Mouse (Mus musculus) forebrain, embryonic 12.5 days (tissue): Measurements from ENCODE around the gene Gstt2. TPM values are rescaled to one million over a fixed set of nuclear protein-coding genes. Genes with fewer than 3 reads are reported as not detected.

Experiments used
- ATAC-seq: fragments of 200-750 bp; cut with Nextera tagmentation; 2 replicates; pipeline ENCODE4 v1.8.0; 2017; ENCODE audit warnings: moderate TSS enrichment; ENCODE audit not compliant: low FRiP score
- H3K27ac ChIP-seq: fragments of 300-500 bp; sonication (generic); 2 replicates; pipeline ENCODE4 v1.5.1; 2016; ENCODE audit warnings: mild to moderate bottlenecking
- H3K27me3 ChIP-seq: fragments of 300-500 bp; sonication (generic); 2 replicates; pipeline ENCODE4 v1.6.1; 2016; ENCODE audit warnings: mild to moderate bottlenecking
- H3K36me3 ChIP-seq: fragments of 300-500 bp; sonication (generic); replicated peaks from 2 replicates; pipeline ENCODE4 v1.6.1; 2016; ENCODE audit warnings: mild to moderate bottlenecking
- H3K4me1 ChIP-seq: fragments of 300-500 bp; sonication (generic); 2 replicates; pipeline ENCODE4 v1.6.1; 2016
- H3K4me2 ChIP-seq: fragments of 300-500 bp; sonication (generic); 2 replicates; pipeline ENCODE4 v1.6.1; 2016; ENCODE audit warnings: mild to moderate bottlenecking, moderate library complexity
- H3K4me3 ChIP-seq: fragments of 300-500 bp; sonication (generic); replicated peaks from 2 replicates; pipeline ENCODE4 v1.5.1; 2016; ENCODE audit warnings: mild to moderate bottlenecking
- H3K9ac ChIP-seq: fragments of 300-500 bp; sonication (generic); 2 replicates; pipeline ENCODE4 v1.6.1; 2016; ENCODE audit warnings: mild to moderate bottlenecking
- H3K9me3 ChIP-seq: fragments of 300-500 bp; sonication (generic); 2 replicates; pipeline ENCODE4 v1.6.1; 2016
- WGBS: fragments of 180-500 bp; shearing (Covaris S2); methylation state at CpG from one replicate; pipeline ENCODE4 v1.1.7; 2016; 5-methylcytosine and 5-hydroxymethylcytosine counted together
- polyA plus RNA-seq: library from polyadenylated mRNA; unstranded; fragments of >200 nt; fragmentation: Nextera tagmentation; extraction: Ambion mirVana; gene quantifications from 2 replicates; pipeline ENCODE4 v1.2.1, GENCODE M21; 2016

Gene Gstt2
- polyA plus RNA-seq: 4.1 and 7.3 TPM in 2 replicates

DNA sequence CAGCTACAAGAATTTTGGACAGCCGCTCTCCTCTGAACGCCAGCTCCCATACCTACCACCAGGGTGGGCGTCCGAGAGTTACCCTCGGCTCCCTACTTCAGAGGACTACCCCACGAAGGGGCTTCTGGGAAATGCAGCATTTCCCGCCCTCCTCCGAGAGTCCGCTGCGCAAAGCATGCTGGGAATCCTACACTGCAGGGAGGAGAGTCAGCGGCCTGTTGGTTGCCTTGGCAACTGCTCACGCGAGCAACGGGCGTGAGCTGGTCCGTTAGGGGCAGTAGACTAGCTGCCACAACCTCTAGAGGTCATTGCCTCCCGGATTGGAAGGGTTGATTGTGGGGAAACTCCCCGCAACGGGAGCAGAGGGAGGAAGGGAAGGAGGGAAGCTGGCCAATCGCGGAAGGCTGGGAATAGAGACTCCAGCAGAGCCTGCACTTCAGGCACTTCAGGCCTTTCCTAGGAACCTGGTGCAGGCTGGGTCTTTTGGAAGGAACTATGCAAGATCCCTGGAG, at the start of gene Gstt2:
Gene Gstt2, minus strand, starts transcription at position 177 of the 512 bp plus-strand sequence.
- peak; percentile 89 for ATAC-seq
- under 1% methylated on average over 21 of the region's 21 CpGs for WGBS
- Histone ChIP-seq H3K9ac (peak within 1 kb of the TSS; percentile 51), H3K27me3 (peaks cover 37% of the 10 kb centered on the region), H3K4me1 (peaks cover 42% of the 10 kb centered on the region), H3K36me3 (no peaks in the 10 kb centered on the region), H3K9me3 (no peaks in the 10 kb centered on the region), H3K27ac (peak within 1 kb of the TSS; percentile 80), H3K4me2 (peak within 1 kb of the TSS; percentile 58), H3K4me3 (peak within 1 kb of the TSS; percentile 43)

DNA sequence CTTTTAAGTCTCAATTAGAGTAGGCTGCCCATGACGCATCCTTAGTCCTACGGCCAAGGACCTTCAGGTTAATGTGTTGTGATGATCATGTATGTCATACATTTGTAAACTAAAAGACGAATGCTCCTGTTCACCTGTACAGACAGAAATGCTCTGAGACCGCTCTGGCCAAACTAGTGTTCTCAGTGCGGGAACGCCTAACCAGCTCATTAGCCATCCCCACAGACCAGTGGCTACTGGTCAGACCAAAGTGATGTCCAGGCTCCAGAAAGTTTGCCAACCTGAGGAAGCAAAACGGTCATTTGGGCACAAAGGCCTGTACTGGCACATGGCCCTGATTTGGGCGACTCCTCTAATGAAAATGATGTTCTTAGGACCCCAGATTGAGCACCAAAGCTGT, 47.5 kb upstream of the Gstt2 start:
- no peaks in the 10 kb centered on the region for H3K9me3 ChIP-seq
- no peak for ATAC-seq
- H3K27me3 ChIP-seq: no peaks in the 10 kb centered on the region
- 93% methylated on average over 8 of the region's 8 CpGs for WGBS
- H3K9ac ChIP-seq: no peak overlapping the region
- no peak overlapping the region for H3K27ac ChIP-seq
- H3K4me3 ChIP-seq: no peak overlapping the region
- no peaks in the 10 kb centered on the region for H3K36me3 ChIP-seq
- peaks cover 25% of the 10 kb centered on the region for H3K4me1 ChIP-seq
- no peak overlapping the region for H3K4me2 ChIP-seq

DNA sequence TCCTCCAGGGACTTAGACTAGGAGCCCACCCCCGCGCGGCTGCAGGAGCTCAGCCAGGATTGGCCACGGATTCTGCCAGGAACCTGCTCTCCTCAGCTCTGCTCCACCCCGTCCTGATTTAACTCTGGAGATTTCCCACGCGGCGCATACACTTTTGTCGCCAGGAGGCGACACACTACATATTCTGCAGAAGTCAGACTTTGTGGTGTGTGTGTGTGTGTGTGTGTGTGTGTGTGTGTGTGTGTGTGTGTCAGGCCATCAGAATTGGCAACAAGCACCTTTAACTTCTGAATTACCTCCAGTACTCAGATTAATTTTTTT, 46.0 kb upstream of the Gstt2 start:
- WGBS: under 1% methylated on average over 10 of the region's 10 CpGs
- H3K27ac ChIP-seq: peak overlapping the region; percentile 63; the same call in 1 of the 2 replicates
- H3K4me3 ChIP-seq: no peak overlapping the region
- no peaks in the 10 kb centered on the region for H3K27me3 ChIP-seq
- no peaks in the 10 kb centered on the region for H3K9me3 ChIP-seq
- H3K4me2 ChIP-seq: peak overlapping the region; percentile 36
- H3K9ac ChIP-seq: no peak overlapping the region
- peaks cover 25% of the 10 kb centered on the region for H3K4me1 ChIP-seq
- no peaks in the 10 kb centered on the region for H3K36me3 ChIP-seq
- ATAC-seq: peak; percentile 69

DNA sequence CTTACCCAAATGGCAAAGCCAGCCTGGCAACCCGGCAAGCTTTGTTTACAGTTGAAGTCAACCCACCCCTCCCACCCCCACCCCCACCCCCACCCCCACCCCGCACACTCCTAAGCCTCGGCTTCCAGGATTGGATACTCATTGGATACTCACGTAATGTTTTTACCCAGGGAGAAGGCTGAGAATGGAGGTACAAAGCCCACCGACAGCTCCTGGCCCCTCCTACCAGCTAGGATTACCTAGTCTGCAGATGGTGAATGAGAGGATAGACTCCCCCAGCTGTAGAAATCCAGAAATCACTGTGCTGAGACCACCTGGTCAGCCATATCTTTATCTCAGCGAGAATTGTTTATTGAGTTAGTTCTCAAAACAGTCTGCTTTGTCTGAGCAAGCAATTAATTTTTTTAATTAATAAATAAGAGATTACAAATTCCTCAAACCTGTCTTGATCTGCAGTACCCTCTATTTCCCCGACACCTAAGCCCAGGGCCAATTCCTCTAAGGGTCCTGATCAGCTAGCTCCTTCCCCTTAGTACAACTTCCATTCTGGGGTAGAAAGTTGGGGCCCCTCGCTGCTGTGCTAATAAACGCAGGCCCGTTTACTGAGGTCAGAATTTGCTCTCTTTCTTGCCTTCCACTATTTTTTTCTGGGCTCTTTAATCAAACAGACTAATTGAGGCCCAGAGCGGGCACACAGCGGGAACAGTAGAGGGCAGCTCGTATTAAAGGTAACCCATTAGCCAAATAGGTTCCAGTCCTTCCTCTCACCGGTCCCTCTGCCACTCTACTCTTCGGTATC, 45.4 kb upstream of the Gstt2 start:
- peak; percentile 45; the same call in 1 of the 2 replicates for ATAC-seq

DNA sequence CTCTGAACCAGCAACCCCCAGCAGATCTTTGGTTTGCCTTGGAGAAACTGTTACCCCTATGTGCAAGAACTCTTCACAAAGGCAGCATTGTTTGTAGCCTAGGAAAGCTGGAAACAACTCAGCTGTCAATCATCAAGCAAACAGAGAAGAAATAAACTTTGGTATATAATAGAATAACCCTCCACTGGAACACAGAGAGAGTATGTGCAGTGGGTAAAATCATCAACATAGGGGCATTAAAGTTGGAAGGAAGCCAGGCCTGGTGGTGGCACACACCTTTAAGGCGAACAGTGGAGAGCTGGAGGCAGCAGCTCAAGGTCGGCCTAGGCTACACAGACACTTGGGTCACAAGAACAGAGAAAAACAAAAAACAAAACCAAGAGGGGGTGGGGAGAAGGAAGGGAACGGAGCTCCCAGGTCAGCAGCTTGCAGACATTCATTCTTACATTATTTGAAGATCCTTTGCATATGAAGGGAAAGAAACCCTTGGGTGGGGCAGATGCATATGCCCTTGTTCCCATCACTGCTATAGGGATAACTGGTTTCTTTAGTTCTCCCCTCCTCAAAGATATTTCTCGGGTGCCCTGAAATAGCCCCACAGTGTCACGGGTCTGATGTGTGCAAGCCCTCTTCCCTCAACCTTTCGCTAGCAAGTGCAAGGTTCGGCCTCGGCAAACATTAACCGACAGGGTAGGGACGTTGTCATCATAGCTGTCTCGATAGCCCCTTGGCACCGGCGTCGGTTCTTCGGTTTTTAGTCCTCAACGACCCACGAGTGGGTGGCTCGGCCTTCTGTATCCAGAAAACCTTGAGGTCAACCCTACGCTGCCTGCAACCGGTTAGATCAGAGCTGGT, 44.6 kb upstream of the Gstt2 start:
- 13% methylated on average over 20 of the region's 20 CpGs for WGBS
- peak overlapping the region; percentile 22; the same call in 1 of the 2 replicates for H3K4me2 ChIP-seq
- H3K9ac ChIP-seq: no peak overlapping the region

More for the DNA sequence above, 45.4 kb upstream of the Gstt2 start:
- Histone ChIP-seq H3K4me1 (peaks cover 25% of the 10 kb centered on the region), H3K9ac (no peak overlapping the region), H3K9me3 (no peaks in the 10 kb centered on the region), H3K27ac (peak overlapping the region; percentile 71), H3K4me3 (no peak overlapping the region), H3K27me3 (no peaks in the 10 kb centered on the region), H3K4me2 (peak overlapping the region; percentile 36), H3K36me3 (no peaks in the 10 kb centered on the region)
- WGBS: 2% methylated on average over 15 of the region's 15 CpGs

DNA sequence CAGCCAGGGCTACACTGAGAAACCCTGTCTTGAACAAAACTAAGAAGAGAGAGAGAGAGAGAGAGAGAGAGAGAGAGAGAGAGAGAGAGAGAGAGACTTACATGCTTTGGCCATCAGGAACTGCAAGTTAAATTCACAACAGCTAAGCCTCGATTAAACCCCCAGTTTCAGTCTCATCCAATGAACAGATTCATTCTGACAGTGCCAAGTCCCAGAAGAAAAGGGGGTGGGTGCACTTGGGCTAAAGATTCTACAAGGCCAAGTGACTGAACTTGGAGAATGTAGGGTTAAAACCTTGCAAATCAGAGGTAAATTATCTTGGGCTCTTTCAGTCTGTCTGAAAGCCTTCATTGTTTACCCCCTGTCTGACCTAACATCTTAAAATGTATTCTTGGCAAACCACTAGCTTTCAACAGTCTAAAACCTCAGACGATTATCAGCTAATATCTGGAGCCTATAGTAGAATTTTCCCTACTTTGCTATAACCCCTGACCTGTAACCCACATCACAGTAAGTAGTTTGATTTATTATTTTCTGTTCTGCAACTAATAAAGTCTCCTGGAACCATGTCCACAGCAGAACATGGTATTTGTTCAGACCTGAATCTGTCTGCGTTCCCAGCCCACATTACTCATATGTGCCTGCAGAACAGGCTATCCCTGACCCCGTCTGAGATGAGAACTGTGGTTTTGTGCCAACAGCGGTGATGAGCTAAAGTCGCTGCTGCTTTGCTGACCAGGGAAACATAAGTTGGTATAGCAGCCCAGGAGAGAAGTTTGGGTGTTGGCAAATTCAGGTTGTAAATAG, 43.8 kb upstream of the Gstt2 start:
- 58% methylated on average over 6 of the region's 6 CpGs for WGBS
- Histone ChIP-seq H3K36me3 (no peaks in the 10 kb centered on the region), H3K27me3 (no peaks in the 10 kb centered on the region), H3K9me3 (no peaks in the 10 kb centered on the region), H3K4me2 (no peak overlapping the region), H3K4me1 (peaks cover 25% of the 10 kb centered on the region), H3K27ac (peak overlapping the region; percentile 70; the same call in 1 of the 2 replicates), H3K4me3 (no peak overlapping the region), H3K9ac (no peak overlapping the region)
- ATAC-seq: no peak

More for the DNA sequence above, 44.6 kb upstream of the Gstt2 start:
- H3K27ac ChIP-seq: peak overlapping the region; percentile 71
- no peaks in the 10 kb centered on the region for H3K9me3 ChIP-seq
- H3K4me1 ChIP-seq: peaks cover 25% of the 10 kb centered on the region
- no peaks in the 10 kb centered on the region for H3K36me3 ChIP-seq
- H3K27me3 ChIP-seq: no peaks in the 10 kb centered on the region
- peak; percentile 27; the same call in 1 of the 2 replicates for ATAC-seq
- no peak overlapping the region for H3K4me3 ChIP-seq

DNA sequence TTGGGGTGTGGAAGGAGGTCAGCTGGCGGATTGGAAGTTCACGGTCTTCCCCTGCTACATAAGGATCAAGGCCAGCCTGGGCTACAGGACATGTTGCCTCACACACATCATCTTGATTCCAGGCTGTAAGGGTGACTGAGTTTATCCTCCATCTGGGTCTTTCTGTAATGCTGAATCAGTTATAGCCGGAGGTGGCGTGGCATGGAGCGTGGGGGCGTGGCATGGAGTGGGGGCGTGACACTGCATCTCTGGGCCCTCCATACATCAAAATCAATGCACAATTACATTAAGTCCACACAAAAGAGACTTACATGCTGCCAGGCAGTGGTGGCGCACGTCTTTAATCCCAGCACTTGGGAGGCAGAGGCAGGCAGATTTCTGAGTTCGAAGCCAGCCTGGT, 43.1 kb upstream of the Gstt2 start:
- ATAC-seq: no peak
- Histone ChIP-seq H3K4me2 (no peak overlapping the region), H3K27ac (no peak overlapping the region), H3K9me3 (no peaks in the 10 kb centered on the region), H3K27me3 (no peaks in the 10 kb centered on the region), H3K36me3 (no peaks in the 10 kb centered on the region), H3K9ac (no peak overlapping the region), H3K4me3 (no peak overlapping the region), H3K4me1 (peaks cover 25% of the 10 kb centered on the region)
- 93% methylated on average over 10 of the region's 10 CpGs for WGBS

DNA sequence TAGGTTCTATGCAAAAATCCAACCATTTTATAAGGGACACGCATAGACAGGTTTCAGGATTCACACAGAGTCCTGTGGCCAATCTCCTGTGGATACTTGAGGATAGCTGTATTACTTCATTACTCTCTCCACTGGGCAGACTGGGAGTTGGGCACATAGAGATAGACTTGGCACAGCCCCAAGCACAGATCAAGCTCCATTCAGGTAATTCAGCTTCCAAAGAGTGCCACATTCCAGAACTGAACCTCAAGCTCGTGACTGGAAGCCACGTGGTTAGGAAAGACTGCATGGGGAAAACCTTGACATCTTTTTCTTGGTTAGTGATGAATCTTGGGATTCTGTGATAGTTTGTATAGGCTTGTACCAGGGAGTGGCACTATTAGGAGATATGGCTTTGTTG, 41.6 kb upstream of the Gstt2 start:
- 90% methylated on average over 3 of the region's 3 CpGs for WGBS
- no peaks in the 10 kb centered on the region for H3K27me3 ChIP-seq
- ATAC-seq: no peak

DNA sequence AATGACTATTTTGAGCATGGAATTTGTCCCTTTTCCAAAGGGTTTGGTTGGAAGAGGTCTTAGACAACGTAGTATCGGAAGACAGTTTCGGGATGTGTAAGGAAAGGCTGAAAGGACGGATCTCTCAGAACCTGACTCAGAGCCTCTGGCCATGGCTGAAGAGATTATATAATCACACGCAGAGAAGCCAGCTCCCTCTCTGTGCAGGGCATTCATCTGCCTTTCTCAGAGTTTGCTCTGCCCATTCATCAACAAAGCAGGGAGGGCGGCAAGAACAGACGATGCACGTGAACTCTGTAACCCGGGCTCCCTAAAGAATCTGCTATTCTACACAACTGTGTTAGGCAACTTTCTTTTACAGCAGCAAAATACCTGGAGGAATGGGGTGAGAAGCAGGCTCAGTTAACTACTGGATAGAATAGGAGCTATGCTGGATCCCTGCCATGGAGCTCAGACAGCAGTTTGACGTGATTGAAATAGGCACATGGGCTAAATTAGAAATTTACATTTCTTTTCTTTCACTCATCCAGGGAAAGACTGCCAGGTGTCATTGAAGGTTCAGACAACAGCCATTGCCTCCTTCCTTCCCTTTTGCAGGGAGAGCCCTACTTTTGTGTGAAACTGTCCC, 36.4 kb upstream of the Gstt2 start:
- H3K9ac ChIP-seq: peak overlapping the region; percentile 22; the same call in 1 of the 2 replicates
- no peak; the same call in 1 of the 2 replicates for ATAC-seq
- no peaks in the 10 kb centered on the region for H3K36me3 ChIP-seq
- peak overlapping the region; percentile 88 for H3K27ac ChIP-seq
- H3K9me3 ChIP-seq: no peaks in the 10 kb centered on the region
- WGBS: 4% methylated on average over 10 of the region's 10 CpGs
- no peaks in the 10 kb centered on the region for H3K27me3 ChIP-seq
- peaks cover 17% of the 10 kb centered on the region for H3K4me1 ChIP-seq
- H3K4me2 ChIP-seq: peak overlapping the region; percentile 58
- H3K4me3 ChIP-seq: peak overlapping the region; percentile 33

More for the DNA sequence above, 41.6 kb upstream of the Gstt2 start:
- H3K27ac ChIP-seq: no peak overlapping the region
- H3K9ac ChIP-seq: no peak overlapping the region
- peaks cover 29% of the 10 kb centered on the region for H3K4me1 ChIP-seq
- no peak overlapping the region for H3K4me2 ChIP-seq
- H3K9me3 ChIP-seq: no peaks in the 10 kb centered on the region
- no peak overlapping the region for H3K4me3 ChIP-seq
- no peaks in the 10 kb centered on the region for H3K36me3 ChIP-seq

DNA sequence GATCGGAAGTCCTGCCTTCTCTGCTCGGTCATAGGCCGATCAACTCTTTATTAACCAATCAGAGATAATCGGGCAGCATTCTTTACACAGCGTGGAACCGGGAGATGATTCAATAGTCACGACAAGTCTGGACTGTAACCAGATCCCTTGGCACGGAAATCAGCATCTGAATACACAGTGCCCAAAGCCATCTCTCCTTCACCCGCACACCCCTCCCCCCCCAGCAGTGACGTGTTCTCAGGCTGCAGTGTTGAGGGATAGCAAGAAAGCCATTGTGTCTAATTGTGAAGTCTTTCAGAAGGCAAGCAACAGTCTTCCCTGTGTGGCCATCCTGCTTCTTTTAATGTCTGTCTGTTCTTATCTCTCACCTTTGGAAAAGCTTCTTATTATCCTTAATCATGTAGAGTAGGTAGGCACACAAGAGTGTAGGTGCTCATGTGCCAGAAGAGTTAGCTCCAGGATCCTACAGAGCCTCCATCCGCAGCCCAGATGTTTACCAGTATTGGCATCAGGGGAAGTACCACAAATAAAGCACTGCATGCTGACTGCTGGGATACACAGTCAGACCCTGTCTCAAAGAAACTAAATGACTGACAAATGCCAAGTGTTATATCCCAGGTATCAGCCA, 35.8 kb upstream of the Gstt2 start:
- H3K4me1 ChIP-seq: peaks cover 17% of the 10 kb centered on the region
- H3K27me3 ChIP-seq: no peaks in the 10 kb centered on the region
- H3K9me3 ChIP-seq: no peaks in the 10 kb centered on the region
- under 1% methylated on average over 11 of the region's 11 CpGs for WGBS
- peak; percentile 99 for ATAC-seq
- H3K27ac ChIP-seq: peak overlapping the region; percentile 88
- peak overlapping the region; percentile 58 for H3K4me2 ChIP-seq
- H3K4me3 ChIP-seq: peak overlapping the region; percentile 33
- no peaks in the 10 kb centered on the region for H3K36me3 ChIP-seq
- peak overlapping the region; percentile 22; the same call in 1 of the 2 replicates for H3K9ac ChIP-seq
